In the genomic region with DNA sequence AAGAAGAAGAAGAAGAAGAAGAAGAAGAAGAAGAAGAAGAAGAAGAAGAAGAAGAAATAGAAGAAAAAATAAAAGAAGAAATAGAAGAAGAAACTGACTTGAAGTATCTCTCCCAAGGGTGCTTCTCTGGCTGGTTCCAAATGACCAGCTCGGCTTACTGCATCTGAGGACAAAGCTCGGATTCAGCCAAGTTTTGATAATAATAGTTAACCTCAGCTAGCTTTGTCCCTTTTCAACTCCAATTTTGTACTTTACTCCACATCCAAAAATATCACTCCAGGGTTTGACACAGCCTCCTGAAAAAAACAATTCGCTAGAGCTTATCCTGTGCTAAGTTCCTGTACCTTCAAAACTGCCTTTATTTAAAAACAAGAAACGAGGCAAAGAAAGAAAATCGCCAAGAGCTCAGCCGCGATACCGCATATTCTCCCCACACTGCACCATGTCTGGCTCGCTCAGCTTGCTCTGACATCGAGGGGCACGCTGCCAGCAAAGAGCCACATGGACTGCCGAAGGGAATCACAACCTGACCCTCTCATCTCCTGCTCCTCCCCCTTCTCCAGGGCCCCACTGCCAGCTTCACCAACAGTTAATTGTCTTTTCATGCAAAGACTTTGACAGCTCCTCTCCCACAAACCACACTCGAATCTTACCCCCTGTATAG, we compare ENCODE assay signal across 9 mouse cellular contexts.
A peak's percentile ranks its signal among the peaks of the same experiment; 100 is the strongest.
DNase-seq lines count a peak whose midpoint lies in the region; ATAC-seq and TF ChIP-seq lines count a peak whose summit lies in the region.
"Had no signal": no experiment of that assay in that cellular context is flagged by ENCODE, and none has a peak within 500 bp of the region (broad histone marks: within the 10 kb centered on the region; RNA-seq: fewer than 3 reads in every experiment).

No protein-coding gene starts in this region.

- no peak for TF ChIP-seq CTCF in gastrocnemius, adult 2 months (IDR thresholded peaks at IDR 0.05)
- TF ChIP-seq CTCF in intestine, postnatal 0 days (IDR thresholded peaks at IDR 0.05; ENCODE audit: low read depth), result no peak

- H3K4me2 ChIP-seq in intestine, postnatal 0 days (replicated peaks; ENCODE audit: low read depth), result no peak overlapping the region
- H3K4me2 ChIP-seq in intestine, embryonic 16.5 days (ENCODE audit: low read depth, low read length), result no peak overlapping the region

- H3K4me1 ChIP-seq in intestine, postnatal 0 days (replicated peaks; ENCODE audit: control insufficient read depth, insufficient read depth, low read length), result no peaks in the 10 kb centered on the region
- no peaks in the 10 kb centered on the region for H3K4me1 ChIP-seq in intestine, embryonic 16.5 days (ENCODE audit: control insufficient read depth, insufficient read depth, low read length)
- H3K4me1 ChIP-seq: megakaryocyte, embryonic 14.5 days had no signal

- no peak overlapping the region for H3K27ac ChIP-seq in gastrocnemius, adult 2 months
- no peak overlapping the region for H3K27ac ChIP-seq in intestine, postnatal 0 days (ENCODE audit: low read depth, low read length)
- H3K27ac ChIP-seq in intestine, embryonic 16.5 days (ENCODE audit: low read length), result no peak overlapping the region

- 59% methylated on average over 13 of the region's 13 CpGs for WGBS in intestine, postnatal 0 days
- 62% methylated on average over 13 of the region's 13 CpGs for WGBS in intestine, embryonic 16.5 days

- peak overlapping the region; percentile 28 for H3K4me3 ChIP-seq in gastrocnemius, adult 2 months
- no peak overlapping the region for H3K4me3 ChIP-seq in intestine, postnatal 0 days (ENCODE audit: low read depth, low read length)
- H3K4me3 ChIP-seq in intestine, embryonic 16.5 days (ENCODE audit: low read length), result no peak overlapping the region
- H3K4me3 ChIP-seq: megakaryocyte, embryonic 14.5 days had no signal

- H3K9ac ChIP-seq in intestine, postnatal 0 days (ENCODE audit: low read depth, low read length), result no peak overlapping the region
- H3K9ac ChIP-seq in intestine, embryonic 16.5 days (ENCODE audit: low read depth, low read length), result no peak overlapping the region

- H3K36me3 ChIP-seq in intestine, postnatal 0 days (ENCODE audit: control insufficient read depth, insufficient read depth), result no peaks in the 10 kb centered on the region
- no peaks in the 10 kb centered on the region for H3K36me3 ChIP-seq in intestine, embryonic 16.5 days (ENCODE audit: control insufficient read depth, insufficient read depth, low read length)

- H3K9me3 ChIP-seq in intestine, postnatal 0 days (ENCODE audit: control insufficient read depth), result no peaks in the 10 kb centered on the region
- H3K9me3 ChIP-seq in intestine, embryonic 16.5 days (ENCODE audit: control insufficient read depth, low read length), result no peaks in the 10 kb centered on the region

- intact Hi-C loops in gastrocnemius, adult 2 months (cut with DNase I), result no loop called here

- no peak for ATAC-seq in intestine, postnatal 0 days
- ATAC-seq in intestine, embryonic 16.5 days, result no peak

- peak; percentile 47 for DNase-seq in gastrocnemius, adult 2 months
- no peak for DNase-seq in gastrocnemius, adult 18-20 months (ENCODE audit: low spot score)
- peak; percentile 12 for DNase-seq in right cerebral cortex, adult 18-20 months
- no peak for DNase-seq in right cerebral cortex, postnatal 36 days (ENCODE audit: low spot score in 2 of 2)
- DNase-seq in heart, postnatal 4 days, result peak; percentile 33
- DNase-seq in retina, adult 2 months (ENCODE audit: low read depth, low spot score), result peak; percentile 13

- no peaks in the 10 kb centered on the region for H3K27me3 ChIP-seq in intestine, postnatal 0 days (replicated peaks; ENCODE audit: control insufficient read depth, insufficient read depth, low read length)
- H3K27me3 ChIP-seq in intestine, embryonic 16.5 days (replicated peaks; ENCODE audit: control insufficient read depth, insufficient read depth, low read length), result no peaks in the 10 kb centered on the region
- H3K27me3 ChIP-seq: megakaryocyte, embryonic 14.5 days had no signal

Comparison
In these comparisons a context has a peak if more than half of its experiments do, and no peak if none do; other contexts are left out.
1. DNase-seq: peak in gastrocnemius, adult 2 months (single experiment), right cerebral cortex, adult 18-20 months (single experiment), heart, postnatal 4 days (single experiment) and retina, adult 2 months (single experiment); none in gastrocnemius, adult 18-20 months (single experiment) and right cerebral cortex, postnatal 36 days (0 of 2).